Mouse (Mus musculus): ENCODE measurements around the gene Gm7929. TPM values are rescaled to one million over a fixed set of nuclear protein-coding genes. Genes with fewer than 3 reads are reported as not detected.
A peak's percentile ranks its signal among the peaks of the same experiment; 100 is the strongest.
"Not testable (repeated sequence)": the region's sequence is repeated elsewhere in the genome, so short reads cannot be mapped to it uniquely, and the experiment has no call there.

The Gm7929 gene
- total RNA-seq (2021), result not detected
- long read RNA-seq, experiment 1, result 0 reads
- long read RNA-seq, experiment 2, result 0 reads

- DNase-seq (ENCODE audit: extremely low spot score in 1 of 2, low spot score in 2 of 2); H3K4me3 ChIP-seq; intact Hi-C loops (cut with DNase I); H3K27ac ChIP-seq: not testable (repeated sequence)
These were observed at the start of gene Gm7929 for GRCm38 (mm10) chr14:41750514-41750913. Gene Gm7929, minus strand, starts transcription at chr14:41750614.

- intact Hi-C loops (cut with DNase I); H3K27ac ChIP-seq; H3K4me3 ChIP-seq; DNase-seq (ENCODE audit: extremely low spot score in 1 of 2, low spot score in 2 of 2): not testable (repeated sequence)
These were observed 21.9 kb upstream of the Gm7929 start, which contains the start of gene Gm47189 for GRCm38 (mm10) chr14:41772341-41772740. Gene Gm47189, minus strand, starts transcription at chr14:41772441.

- H3K27ac ChIP-seq; H3K4me3 ChIP-seq; intact Hi-C loops (cut with DNase I): not testable (repeated sequence)
- DNase-seq (ENCODE audit: extremely low spot score in 1 of 2, low spot score in 2 of 2), result peak; percentile 7 to 10
These were observed 5.5 kb upstream of the Gm7929 start for GRCm38 (mm10) chr14:41755931-41756330.

- DNase-seq (ENCODE audit: extremely low spot score in 1 of 2, low spot score in 2 of 2); intact Hi-C loops (cut with DNase I); H3K27ac ChIP-seq; H3K4me3 ChIP-seq: not testable (repeated sequence)
These were observed 27.0 kb downstream of the Gm7929 start for GRCm38 (mm10) chr14:41723437-41723836.

- H3K4me3 ChIP-seq; DNase-seq (ENCODE audit: extremely low spot score in 1 of 2, low spot score in 2 of 2); H3K27ac ChIP-seq; intact Hi-C loops (cut with DNase I): not testable (repeated sequence)
These were observed 33.2 kb downstream of the Gm7929 start for GRCm38 (mm10) chr14:41717180-41717579.

- DNase-seq (ENCODE audit: extremely low spot score in 1 of 2, low spot score in 2 of 2); H3K4me3 ChIP-seq; intact Hi-C loops (cut with DNase I); H3K27ac ChIP-seq: not testable (repeated sequence)
These were observed 48.6 kb downstream of the Gm7929 start, which contains the start of gene Gm8068 for GRCm38 (mm10) chr14:41701785-41702184. Gene Gm8068, minus strand, starts transcription at chr14:41701885.

Other genes with a start within 250 kb of the Gm7929 start
- not detected for gene Gm7970, start 195.0 kb downstream of the Gm7929 start, total RNA-seq (2021)
- gene 1700049E17Rik2, start 177.4 kb downstream of the Gm7929 start, total RNA-seq (2021), result under 1 TPM; 0.41 to 0.84 TPM
- gene Gm3072, start 126.0 kb downstream of the Gm7929 start, total RNA-seq (2021), result not detected
- gene Gm3676, start 104.1 kb downstream of the Gm7929 start, total RNA-seq (2021), result not detected
- not detected for gene Gm8068, start 48.7 kb downstream of the Gm7929 start, total RNA-seq (2021)
- gene Gm47189, start 21.8 kb upstream of the Gm7929 start, total RNA-seq (2021), result not detected
- not detected for gene Gm7980, start 156.7 kb upstream of the Gm7929 start, total RNA-seq (2021)
- not detected for gene 1700049E17Rik1, start 174.3 kb upstream of the Gm7929 start, total RNA-seq (2021)
- not detected for gene 1700024B05Rik, start 193.4 kb upstream of the Gm7929 start, total RNA-seq (2021)
- gene Gm6401, start 217.3 kb upstream of the Gm7929 start, total RNA-seq (2021), result not detected
- 1 to 10 TPM; 1.8 to 1.9 TPM for gene Gm3543, start 232.7 kb upstream of the Gm7929 start, total RNA-seq (2021)

Data from left cerebral cortex, adult 2 months (tissue).